In the genomic region with DNA sequence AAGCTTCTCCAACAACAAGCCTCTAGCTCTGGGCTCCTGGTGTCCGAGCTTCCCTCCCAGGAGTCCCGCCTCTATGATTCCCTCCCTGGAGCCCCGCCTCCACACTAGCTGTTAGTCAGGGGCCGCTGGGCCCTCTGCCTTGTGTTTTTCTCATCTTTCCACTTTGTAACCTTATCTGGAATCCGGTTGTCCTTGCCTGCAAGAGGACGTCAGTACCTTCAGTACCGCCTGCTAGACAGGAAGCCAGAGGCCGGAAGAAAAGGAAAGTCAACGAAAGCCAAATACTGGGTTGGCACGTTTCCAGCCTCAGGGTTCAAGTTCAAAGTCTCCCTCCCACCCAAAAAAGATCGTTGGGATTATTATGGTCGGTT, we compare ENCODE assay signal across 8 mouse cellular contexts. TPM values are rescaled to one million over a fixed set of nuclear protein-coding genes. Genes with fewer than 3 reads are reported as not detected.
A peak's percentile ranks its signal among the peaks of the same experiment; 100 is the strongest.
DNase-seq lines count a peak whose midpoint lies in the region; ATAC-seq and TF ChIP-seq lines count a peak whose summit lies in the region.

No protein-coding gene starts in this region.

- no peak overlapping the region for H3K4me3 ChIP-seq in neural tube, embryonic 11.5 days (ENCODE audit: low read depth, low read length)
- H3K4me3 ChIP-seq in intestine, embryonic 14.5 days (ENCODE audit: low read depth, low read length), result no peak overlapping the region
- H3K4me3 ChIP-seq in liver, embryonic 14.5 days (ENCODE audit: insufficient read depth in 1 of 2, low read depth in 2 of 2, low read length in 2 of 2), result no peak overlapping the region
- H3K4me3 ChIP-seq in hindbrain, embryonic 14.5 days (replicated peaks; ENCODE audit: low read length), result no peak overlapping the region

- H3K27me3 ChIP-seq in neural tube, embryonic 11.5 days (ENCODE audit: control insufficient read depth, insufficient read depth, low read length), result no peaks in the 10 kb centered on the region
- no peaks in the 10 kb centered on the region for H3K27me3 ChIP-seq in intestine, embryonic 14.5 days (replicated peaks; ENCODE audit: control insufficient read depth, insufficient read depth, low read length)
- no peaks in the 10 kb centered on the region for H3K27me3 ChIP-seq in liver, embryonic 14.5 days (ENCODE audit: control insufficient read depth, insufficient read depth, low read length)
- H3K27me3 ChIP-seq in hindbrain, embryonic 14.5 days (ENCODE audit: control insufficient read depth, insufficient read depth, low read length), result no peaks in the 10 kb centered on the region

- peak; percentile 29 for DNase-seq in neural tube, embryonic 11.5 days (ENCODE audit: low spot score)
- no peak for DNase-seq in neural tube, embryonic 10.5 days (ENCODE audit: extremely low spot score, low spot score)
- DNase-seq in gastrocnemius, adult 18-20 months (ENCODE audit: low spot score), result peak; percentile 84
- peak; percentile 77 for DNase-seq in intestine, embryonic 14.5 days (ENCODE audit: low spot score)
- no peak for DNase-seq in liver, embryonic 14.5 days (ENCODE audit: low read depth in 3 of 3, low spot score in 3 of 3)
- peak; percentile 78 for DNase-seq in testis, postnatal 10 days (ENCODE audit: low spot score)
- no peak for DNase-seq in cerebellum, adult 9-11 months
- no peak for DNase-seq in hindbrain, embryonic 14.5 days (ENCODE audit: low spot score)

- no peak overlapping the region for H3K9ac ChIP-seq in neural tube, embryonic 11.5 days (ENCODE audit: low read length)
- no peak overlapping the region for H3K9ac ChIP-seq in intestine, embryonic 14.5 days (ENCODE audit: low read length)
- H3K9ac ChIP-seq in liver, embryonic 14.5 days (replicated peaks), result no peak overlapping the region
- H3K9ac ChIP-seq in hindbrain, embryonic 14.5 days, result no peak overlapping the region

- H3K9me3 ChIP-seq in neural tube, embryonic 11.5 days (ENCODE audit: control insufficient read depth, low read length), result no peaks in the 10 kb centered on the region
- H3K9me3 ChIP-seq in intestine, embryonic 14.5 days (ENCODE audit: control insufficient read depth, low read length), result no peaks in the 10 kb centered on the region
- H3K9me3 ChIP-seq in liver, embryonic 14.5 days (ENCODE audit: control insufficient read depth, low read length), result no peaks in the 10 kb centered on the region
- H3K9me3 ChIP-seq in hindbrain, embryonic 14.5 days (ENCODE audit: control insufficient read depth, low read length), result no peaks in the 10 kb centered on the region

- 21% methylated on average over 12 of the region's 12 CpGs for WGBS in neural tube, embryonic 11.5 days
- WGBS in intestine, embryonic 14.5 days, result 1% methylated on average over 12 of the region's 12 CpGs
- WGBS in liver, embryonic 14.5 days (ENCODE audit: insufficient replicate concordance), result 3% methylated on average over 12 of the region's 12 CpGs
- 35% methylated on average over 12 of the region's 12 CpGs for WGBS in hindbrain, embryonic 14.5 days

- no peak for TF ChIP-seq CTCF in liver, embryonic 14.5 days (IDR thresholded peaks at IDR 0.05; ENCODE audit: low read depth)

- no peak for ATAC-seq in neural tube, embryonic 11.5 days (ENCODE audit: insufficient read depth, low FRiP score, low TSS enrichment)
- ATAC-seq in intestine, embryonic 14.5 days (replicated peaks; ENCODE audit: low FRiP score, low TSS enrichment, low read depth), result peak; percentile 73
- peak; percentile 38; the same call in 1 of the 2 replicates for ATAC-seq in liver, embryonic 14.5 days (ENCODE audit: insufficient read depth)
- no peak for ATAC-seq in hindbrain, embryonic 14.5 days (ENCODE audit: low FRiP score)

- H3K36me3 ChIP-seq in neural tube, embryonic 11.5 days (ENCODE audit: control insufficient read depth, insufficient read depth, low read length), result no peaks in the 10 kb centered on the region
- peaks cover 7% of the 10 kb centered on the region for H3K36me3 ChIP-seq in intestine, embryonic 14.5 days (ENCODE audit: control insufficient read depth, insufficient read depth, low read length)
- H3K36me3 ChIP-seq in liver, embryonic 14.5 days (replicated peaks; ENCODE audit: control insufficient read depth, insufficient read depth, low read depth), result no peaks in the 10 kb centered on the region
- H3K36me3 ChIP-seq in hindbrain, embryonic 14.5 days (replicated peaks; ENCODE audit: control insufficient read depth, insufficient read depth), result no peaks in the 10 kb centered on the region

- peak overlapping the region; percentile 24; the same call in 1 of the 2 replicates for H3K27ac ChIP-seq in neural tube, embryonic 11.5 days (ENCODE audit: low read depth, low read length)
- H3K27ac ChIP-seq in intestine, embryonic 14.5 days (ENCODE audit: low read depth), result peak overlapping the region; percentile 87
- H3K27ac ChIP-seq in liver, embryonic 14.5 days, result no peak overlapping the region
- no peak overlapping the region for H3K27ac ChIP-seq in hindbrain, embryonic 14.5 days

- H3K4me1 ChIP-seq in neural tube, embryonic 11.5 days (ENCODE audit: control insufficient read depth, insufficient read depth, low read length), result no peaks in the 10 kb centered on the region; the same call in 1 of the 2 replicates
- H3K4me1 ChIP-seq in intestine, embryonic 14.5 days (replicated peaks; ENCODE audit: control insufficient read depth, insufficient read depth, low read length), result peaks cover 28% of the 10 kb centered on the region
- H3K4me1 ChIP-seq in liver, embryonic 14.5 days (replicated peaks; ENCODE audit: control insufficient read depth in 2 of 2, insufficient read depth in 2 of 2, low read length in 1 of 2), result peaks cover 0 to 10% of the 10 kb centered on the region in 2 experiments; a peak in 2 of 4 replicates
- H3K4me1 ChIP-seq in hindbrain, embryonic 14.5 days (replicated peaks; ENCODE audit: control insufficient read depth, insufficient read depth, low read length), result no peaks in the 10 kb centered on the region; the same call in 1 of the 2 replicates

- H3K4me2 ChIP-seq in neural tube, embryonic 11.5 days (ENCODE audit: low read depth), result no peak overlapping the region
- peak overlapping the region; percentile 30 for H3K4me2 ChIP-seq in intestine, embryonic 14.5 days (ENCODE audit: low read length)
- H3K4me2 ChIP-seq in liver, embryonic 14.5 days (ENCODE audit: low read depth), result no peak overlapping the region
- no peak overlapping the region for H3K4me2 ChIP-seq in hindbrain, embryonic 14.5 days (replicated peaks)

- TF ChIP-seq EP300 in liver, embryonic 14.5 days (IDR thresholded peaks at IDR 0.05; ENCODE audit: low read depth), result no peak

RNA-seq across cellular contexts. Expression of a gene that starts 15.9 kb away (rescaled TPM):
- polyA plus RNA-seq in neural tube, embryonic 11.5 days (2014; fragmentation: Nextera tagmentation; extraction: Ambion mirVana), result 3.6 and 3.8 TPM in 2 replicates
- total RNA-seq in gastrocnemius, adult 18-20 months (2021), result 1 to 10 TPM; 7.6 to 9.0 TPM
- polyA plus RNA-seq in intestine, embryonic 14.5 days (2014; fragmentation: Nextera tagmentation; extraction: Ambion mirVana), result 26.9 and 32.2 TPM in 2 replicates
- polyA plus RNA-seq in liver, embryonic 14.5 days (2012; rRNA removed), result 3.3 and 4.2 TPM in 2 replicates
- 7.2 and 8.9 TPM in 2 replicates for polyA plus RNA-seq in liver, embryonic 14.5 days (2014; fragmentation: Nextera tagmentation; extraction: Ambion mirVana)
- 3.2 and 5.1 TPM in 2 replicates for polyA plus RNA-seq in hindbrain, embryonic 14.5 days (2014; fragmentation: Nextera tagmentation; extraction: Ambion mirVana)

Comparison
In these comparisons a context has a peak if more than half of its experiments do, and no peak if none do; other contexts are left out.
1. DNase-seq: peak in neural tube, embryonic 11.5 days (single experiment), gastrocnemius, adult 18-20 months (single experiment), intestine, embryonic 14.5 days (single experiment) and testis, postnatal 10 days (single experiment); none in neural tube, embryonic 10.5 days (single experiment), liver, embryonic 14.5 days (0 of 3), cerebellum, adult 9-11 months (single experiment) and hindbrain, embryonic 14.5 days (single experiment).
2. ATAC-seq: peak in intestine, embryonic 14.5 days (single experiment) and liver, embryonic 14.5 days (single experiment); none in neural tube, embryonic 11.5 days (single experiment) and hindbrain, embryonic 14.5 days (single experiment).
3. H3K27ac ChIP-seq: peak in neural tube, embryonic 11.5 days (single experiment) and intestine, embryonic 14.5 days (single experiment); none in liver, embryonic 14.5 days (single experiment) and hindbrain, embryonic 14.5 days (single experiment).